Mouse (Mus musculus) neural tube, embryonic 11.5 days (tissue): ENCODE results near the gene Abcg4. TPM values are rescaled to one million over a fixed set of nuclear protein-coding genes. Genes with fewer than 3 reads are reported as not detected.

Experiments used
- ATAC-seq: fragments of 200-750 bp; cut with Nextera tagmentation; 2 replicates; pipeline ENCODE4 v1.8.0; 2017; ENCODE audit warnings: moderate number of reproducible peaks, mild to moderate bottlenecking, moderate TSS enrichment, moderate library complexity; ENCODE audit not compliant: insufficient read depth, low FRiP score, low TSS enrichment
- DNase-seq: peaks from one replicate; pipeline ENCODE4 v3.0.0-alpha.2; 2015; ENCODE audit warnings: low spot score
- H3K27ac ChIP-seq: fragments of 300-500 bp; sonication (generic); 2 replicates; pipeline ENCODE4 v1.5.1; 2014; ENCODE audit warnings: low read depth, mild to moderate bottlenecking, low read length
- H3K27me3 ChIP-seq: fragments of 300-500 bp; sonication (generic); 2 replicates; pipeline ENCODE4 v1.6.1; 2014; ENCODE audit warnings: mild to moderate bottlenecking, low read length, mixed read lengths; ENCODE audit not compliant: control insufficient read depth, insufficient read depth
- H3K36me3 ChIP-seq: fragments of 300-500 bp; sonication (generic); 2 replicates; pipeline ENCODE4 v1.6.1; 2014; ENCODE audit warnings: mild to moderate bottlenecking, low read length, moderate library complexity, mixed read lengths; ENCODE audit not compliant: control insufficient read depth, insufficient read depth
- H3K4me1 ChIP-seq: fragments of 300-500 bp; sonication (generic); 2 replicates; pipeline ENCODE4 v1.6.1; 2014; ENCODE audit warnings: low read length, mixed read lengths; ENCODE audit not compliant: control insufficient read depth, insufficient read depth
- H3K4me2 ChIP-seq: fragments of 300-500 bp; sonication (generic); 2 replicates; pipeline ENCODE4 v1.6.1; 2014; ENCODE audit warnings: low read depth, mild to moderate bottlenecking, moderate library complexity
- H3K4me3 ChIP-seq: fragments of 300-500 bp; sonication (generic); 2 replicates; pipeline ENCODE4 v1.5.1; 2014; ENCODE audit warnings: low read depth, low read length
- H3K9ac ChIP-seq: fragments of 300-500 bp; sonication (generic); 2 replicates; pipeline ENCODE4 v1.6.1; 2014; ENCODE audit warnings: mild to moderate bottlenecking, low read length
- H3K9me3 ChIP-seq: fragments of 300-500 bp; sonication (generic); 2 replicates; pipeline ENCODE4 v1.6.1; 2016; ENCODE audit warnings: low read length; ENCODE audit not compliant: control insufficient read depth
- WGBS: fragments of 180-500 bp; shearing (Covaris S2); extraction: QIAGEN DNeasy Blood & Tissue Kit; methylation state at CpG from one replicate; pipeline ENCODE4 v1.1.7; 2014; 5-methylcytosine and 5-hydroxymethylcytosine counted together
- polyA plus RNA-seq: library from polyadenylated mRNA; unstranded; fragments of >200 nt; fragmentation: Nextera tagmentation; extraction: Ambion mirVana; gene quantifications from 2 replicates; pipeline ENCODE4 v1.2.1, GENCODE M21; 2014

Gene Abcg4
- polyA plus RNA-seq, 1 experiment from 2014 or later: 4.5 TPM

DNA sequence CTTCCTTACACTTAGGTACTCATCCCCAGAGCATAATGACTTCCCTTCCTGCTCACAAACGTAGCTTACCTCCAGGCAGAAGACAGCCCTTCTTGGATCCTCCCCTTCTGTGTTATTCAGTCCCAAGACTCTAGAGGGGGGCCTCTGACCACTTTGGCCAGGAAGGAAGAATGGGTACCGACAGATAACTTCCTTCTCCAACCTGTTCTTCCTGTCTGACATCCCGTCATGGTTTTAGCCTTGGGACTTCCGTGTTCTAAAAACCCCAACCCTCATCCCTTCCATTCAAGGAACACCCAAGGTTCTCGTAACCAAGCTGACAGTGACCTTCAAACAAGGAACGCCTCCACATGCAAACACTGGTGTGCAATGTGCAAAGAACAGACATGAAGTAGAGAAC lies 20.0 kb downstream of the Abcg4 start, which contains the start of gene Nlrx1:
Gene Nlrx1 (minus strand): TSS at position 168 of the 400 bp plus-strand sequence.
- no peaks in the 10 kb centered on the region for H3K36me3 ChIP-seq
- H3K9me3 ChIP-seq: no peaks in the 10 kb centered on the region
- H3K4me2 ChIP-seq: peak within 1 kb of the TSS; percentile 54
- DNase-seq (no peak), ATAC-seq (no peak)
- H3K4me3 ChIP-seq: peak within 1 kb of the TSS; percentile 31
- H3K27me3 ChIP-seq: no peaks in the 10 kb centered on the region
- H3K9ac ChIP-seq: peak within 1 kb of the TSS; percentile 75
- H3K4me1 ChIP-seq: no peaks in the 10 kb centered on the region; the same call in 1 of the 2 replicates
- 84% methylated on average over 6 of the region's 6 CpGs for WGBS
- no peak within 1 kb of the TSS for H3K27ac ChIP-seq

DNA sequence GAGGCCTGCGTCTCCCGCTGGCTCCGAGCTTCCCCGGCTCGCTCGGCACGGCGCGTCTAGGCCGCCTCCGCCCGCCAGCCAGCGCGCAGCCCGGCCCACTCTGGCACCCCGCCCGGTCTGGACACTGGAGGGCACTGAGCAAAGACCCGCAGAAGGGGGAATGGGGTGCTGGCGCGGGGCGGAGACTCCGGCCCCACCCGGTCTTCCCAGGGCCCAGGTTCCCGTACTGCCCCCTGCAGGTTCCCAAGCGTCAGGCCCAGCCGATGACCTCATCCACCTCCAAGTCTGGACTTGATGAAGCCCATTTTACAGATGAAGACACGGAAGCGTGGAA lies 20.4 kb downstream of the Abcg4 start:
- peak overlapping the region; percentile 54 for H3K4me2 ChIP-seq
- H3K27me3 ChIP-seq: no peaks in the 10 kb centered on the region
- H3K4me1 ChIP-seq: no peaks in the 10 kb centered on the region; the same call in 1 of the 2 replicates
- WGBS: 5% methylated on average over 28 of the region's 28 CpGs
- DNase-seq (peak; percentile 80), ATAC-seq (peak; percentile 71)
- no peaks in the 10 kb centered on the region for H3K9me3 ChIP-seq
- peak overlapping the region; percentile 31 for H3K4me3 ChIP-seq
- peak overlapping the region; percentile 75 for H3K9ac ChIP-seq
- no peak overlapping the region for H3K27ac ChIP-seq
- H3K36me3 ChIP-seq: no peaks in the 10 kb centered on the region

DNA sequence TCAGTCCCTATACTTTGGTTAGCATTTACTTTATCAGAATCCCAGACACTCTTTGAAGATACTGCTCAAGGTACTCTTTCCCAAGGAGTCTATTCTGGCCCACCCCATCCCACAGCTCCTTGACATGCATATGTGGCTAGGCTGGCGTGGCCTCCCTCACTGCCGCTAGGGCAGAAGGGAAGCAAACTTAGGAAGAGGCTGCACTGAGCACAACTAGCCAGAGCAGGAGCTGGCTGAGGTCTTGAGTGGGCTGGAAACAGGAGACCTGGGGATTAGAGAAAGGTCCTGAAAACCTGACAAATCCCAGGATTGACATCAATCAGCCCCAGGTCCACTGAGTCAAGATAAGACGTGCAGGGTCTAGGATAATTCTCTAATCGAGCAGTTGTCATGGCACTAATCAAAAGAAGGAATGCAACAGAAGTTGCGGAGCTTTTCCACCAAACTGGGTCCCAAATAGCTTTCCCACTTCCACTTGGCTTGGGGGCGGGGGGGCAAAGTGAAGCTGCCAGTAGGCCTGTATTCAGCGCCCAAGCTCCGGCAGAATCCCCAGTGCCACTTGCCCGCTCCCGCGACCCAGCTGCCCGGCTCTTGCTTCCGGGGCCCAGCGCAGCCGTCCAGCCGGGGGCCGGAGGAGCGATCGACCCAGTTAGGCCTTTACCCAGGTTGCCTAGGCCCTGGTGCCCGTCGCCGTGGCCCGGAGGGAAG lies 20.9 kb downstream of the Abcg4 start:
- H3K9ac ChIP-seq: peak overlapping the region; percentile 75
- H3K4me2 ChIP-seq: peak overlapping the region; percentile 54
- ATAC-seq: peak; percentile 35
- H3K27ac ChIP-seq: no peak overlapping the region
- no peaks in the 10 kb centered on the region for H3K27me3 ChIP-seq
- no peaks in the 10 kb centered on the region; the same call in 1 of the 2 replicates for H3K4me1 ChIP-seq
- DNase-seq: no peak
- WGBS: 12% methylated on average over 23 of the region's 23 CpGs
- H3K36me3 ChIP-seq: no peaks in the 10 kb centered on the region
- no peaks in the 10 kb centered on the region for H3K9me3 ChIP-seq
- peak overlapping the region; percentile 31 for H3K4me3 ChIP-seq

DNA sequence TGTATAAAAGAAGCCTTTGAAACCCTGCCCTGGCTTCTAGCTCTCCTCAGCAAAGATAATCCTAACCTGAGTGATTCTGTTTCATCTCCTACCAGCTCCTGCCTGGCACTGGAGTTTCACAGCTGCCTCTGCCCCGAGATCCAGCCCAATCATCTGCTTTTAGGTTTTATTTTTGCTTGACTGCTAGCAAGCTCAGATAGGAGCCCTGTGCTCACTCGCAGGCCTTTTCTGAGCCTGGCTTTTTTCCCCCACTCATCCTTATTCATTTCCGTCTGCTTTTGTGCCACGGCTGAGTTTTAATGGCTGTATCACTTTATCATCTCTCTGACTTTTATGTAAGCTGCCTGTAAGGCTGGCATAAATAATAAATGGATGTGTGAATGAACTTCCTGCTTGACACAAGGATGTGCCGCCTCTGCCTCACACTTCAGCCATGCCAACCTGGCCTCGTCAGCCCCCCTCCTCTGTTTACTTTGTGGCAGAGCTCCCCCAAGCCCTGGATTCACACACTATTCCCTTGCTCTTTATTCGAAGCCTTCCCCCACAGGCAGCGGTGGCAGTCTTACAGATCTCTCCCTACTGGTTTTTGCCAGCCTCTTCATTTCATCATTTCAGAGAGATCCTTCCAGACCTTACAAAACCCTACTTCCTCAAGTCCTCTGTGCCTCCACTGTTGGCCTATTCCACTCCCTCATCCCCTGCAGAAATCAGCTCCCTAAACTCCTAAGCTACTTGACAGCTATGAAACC lies 21.8 kb downstream of the Abcg4 start:
- no peak for DNase-seq
- no peak for ATAC-seq
- H3K9me3 ChIP-seq: no peaks in the 10 kb centered on the region
- H3K27ac ChIP-seq: no peak overlapping the region
- no peaks in the 10 kb centered on the region; the same call in 1 of the 2 replicates for H3K4me1 ChIP-seq
- 64% methylated on average over 8 of the region's 8 CpGs for WGBS
- H3K27me3 ChIP-seq: no peaks in the 10 kb centered on the region
- H3K36me3 ChIP-seq: no peaks in the 10 kb centered on the region
- H3K9ac ChIP-seq: no peak overlapping the region
- no peak overlapping the region for H3K4me2 ChIP-seq
- H3K4me3 ChIP-seq: no peak overlapping the region

DNA sequence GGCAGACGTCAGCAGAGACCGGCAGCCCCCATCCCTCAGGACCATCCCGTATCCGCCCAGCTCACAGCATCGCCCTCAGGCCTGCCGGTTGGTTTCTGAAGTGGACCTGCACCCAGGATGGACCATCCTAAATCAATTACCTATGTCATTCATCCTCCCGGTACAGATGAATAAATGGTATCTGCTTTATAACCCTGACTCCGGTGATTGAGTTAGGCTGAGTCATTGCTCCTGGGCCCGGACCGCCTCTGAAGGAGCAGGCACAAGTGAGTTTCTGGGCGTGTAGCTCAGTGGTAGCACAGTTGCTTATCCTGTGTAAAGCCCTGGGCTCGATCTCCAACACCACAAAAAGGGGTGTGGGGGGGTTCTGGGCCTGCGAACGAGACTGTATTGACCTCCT lies 27.0 kb downstream of the Abcg4 start:
- Histone ChIP-seq H3K27ac (no peak overlapping the region), H3K27me3 (no peaks in the 10 kb centered on the region), H3K9ac (no peak overlapping the region), H3K36me3 (no peaks in the 10 kb centered on the region), H3K4me2 (no peak overlapping the region), H3K9me3 (no peaks in the 10 kb centered on the region), H3K4me1 (no peaks in the 10 kb centered on the region), H3K4me3 (no peak overlapping the region)
- WGBS: 86% methylated on average over 14 of the region's 14 CpGs
- DNase-seq (no peak), ATAC-seq (no peak)

DNA sequence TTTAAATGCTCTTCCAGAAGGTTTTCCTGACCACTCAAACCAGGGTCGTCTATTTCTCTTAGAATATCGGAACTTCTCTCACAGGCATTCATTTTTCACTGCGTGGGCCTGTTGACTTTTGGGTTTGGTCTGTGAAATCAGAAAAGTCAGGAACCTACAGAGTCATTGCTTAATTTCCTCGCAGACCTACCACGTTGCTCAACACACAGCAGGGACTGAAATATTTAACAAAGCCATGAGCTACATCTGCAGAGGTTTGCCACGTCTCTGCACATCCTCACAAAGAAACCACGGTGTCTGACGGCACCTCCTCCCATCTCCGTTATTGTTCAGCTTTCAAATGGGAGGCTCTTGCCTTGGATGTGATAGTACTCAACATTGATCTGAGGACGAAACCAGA lies 29.4 kb downstream of the Abcg4 start:
- 86% methylated on average over 10 of the region's 10 CpGs for WGBS
- H3K9me3 ChIP-seq: no peaks in the 10 kb centered on the region
- H3K9ac ChIP-seq: no peak overlapping the region
- DNase-seq (no peak), ATAC-seq (no peak)
- H3K36me3 ChIP-seq: no peaks in the 10 kb centered on the region
- H3K27ac ChIP-seq: no peak overlapping the region
- H3K27me3 ChIP-seq: no peaks in the 10 kb centered on the region
- H3K4me3 ChIP-seq: no peak overlapping the region
- peaks cover 8% of the 10 kb centered on the region for H3K4me1 ChIP-seq
- H3K4me2 ChIP-seq: no peak overlapping the region

DNA sequence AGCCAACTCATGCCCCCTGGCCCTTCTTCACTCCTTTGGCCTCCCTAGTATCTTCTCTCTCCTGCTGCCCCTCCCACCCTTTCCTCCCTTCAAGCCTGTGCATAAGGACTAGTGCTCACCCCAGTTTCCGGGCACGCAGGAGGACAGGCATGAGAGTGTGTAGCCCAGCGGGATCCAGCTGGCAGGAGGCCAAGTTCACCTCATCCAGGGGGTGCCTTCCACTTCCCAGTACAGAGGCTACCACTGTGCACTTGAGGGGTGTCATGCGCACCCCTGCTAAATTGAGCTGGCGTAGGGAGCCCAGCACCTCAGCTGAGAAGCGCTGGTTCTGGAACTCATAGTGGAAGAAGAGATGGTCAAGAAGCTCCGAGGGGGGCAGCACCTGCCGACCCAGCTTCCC lies 32.2 kb downstream of the Abcg4 start:
- WGBS: 88% methylated on average over 8 of the region's 8 CpGs
- no peak for DNase-seq
- Histone ChIP-seq H3K9ac (no peak overlapping the region), H3K27me3 (no peaks in the 10 kb centered on the region), H3K27ac (no peak overlapping the region), H3K4me3 (no peak overlapping the region), H3K9me3 (no peaks in the 10 kb centered on the region), H3K4me1 (peaks cover 11% of the 10 kb centered on the region), H3K36me3 (no peaks in the 10 kb centered on the region), H3K4me2 (no peak overlapping the region)
- no peak for ATAC-seq

DNA sequence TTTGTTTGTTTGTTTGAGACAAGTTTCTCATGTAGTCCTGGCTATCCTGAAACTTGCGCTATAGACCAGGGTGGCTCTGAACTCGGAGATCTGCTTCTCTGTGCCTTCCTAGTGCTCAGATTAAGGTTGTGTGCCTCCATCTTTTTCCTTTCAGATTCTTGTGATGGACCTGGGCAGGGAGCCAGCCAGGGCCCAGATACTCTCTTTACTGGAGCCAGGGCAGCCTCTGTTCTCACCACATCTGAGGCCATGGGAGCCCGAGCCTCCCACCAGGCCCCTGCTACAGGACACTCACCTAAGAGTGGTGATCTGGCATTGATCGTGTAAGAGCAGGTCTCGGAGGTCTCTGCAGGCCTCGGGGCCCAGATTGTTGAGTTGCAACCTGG lies 33.3 kb downstream of the Abcg4 start:
- Histone ChIP-seq H3K4me1 (peaks cover 11% of the 10 kb centered on the region), H3K27me3 (no peaks in the 10 kb centered on the region), H3K4me2 (no peak overlapping the region), H3K9ac (no peak overlapping the region), H3K9me3 (no peaks in the 10 kb centered on the region), H3K36me3 (no peaks in the 10 kb centered on the region), H3K27ac (no peak overlapping the region), H3K4me3 (no peak overlapping the region)
- ATAC-seq (no peak), DNase-seq (no peak)
- WGBS: 58% methylated on average over 6 of the region's 6 CpGs
